Mouse (Mus musculus): Measurements from ENCODE around the gene Slc1a2. TPM values are rescaled to one million over a fixed set of nuclear protein-coding genes. Genes with fewer than 3 reads are reported as not detected.
A peak's percentile ranks its signal among the peaks of the same experiment; 100 is the strongest.

Slc1a2 gene
- total and polyA plus RNA-seq, 2 experiments from 2014 or later, result 0.15 to 0.42 TPM

DNA sequence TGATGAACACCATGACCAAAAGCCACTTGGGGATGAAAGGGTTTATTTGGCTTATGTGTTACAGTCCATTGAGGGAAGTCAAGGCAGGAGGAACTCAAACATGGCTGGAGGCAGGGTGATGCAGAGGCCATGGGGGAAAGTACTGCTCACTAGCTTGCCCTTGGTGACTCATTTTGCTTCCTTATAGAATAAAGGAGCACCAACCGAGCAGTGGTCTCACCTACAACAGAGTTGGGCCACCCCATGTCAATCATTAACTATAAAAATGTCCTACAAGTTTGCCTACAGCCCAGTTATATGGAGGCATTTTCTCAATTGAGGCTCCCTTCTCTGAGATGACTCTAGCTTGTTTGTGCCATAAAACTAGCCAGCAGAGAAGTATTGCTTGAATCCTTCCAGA lies 169.4 kb downstream of the Slc1a2 start:
- no peaks in the 10 kb centered on the region for H3K9me3 ChIP-seq (replicated peaks; ENCODE audit: control insufficient read depth, low read length)
- TF ChIP-seq CTCF (IDR thresholded peaks at IDR 0.05; ENCODE audit: low read depth) (no peak), EP300 (IDR thresholded peaks at IDR 0.05; ENCODE audit: low read depth) (no peak)
- H3K9ac ChIP-seq (replicated peaks; ENCODE audit: low read depth, low read length), result no peak overlapping the region
- no peaks in the 10 kb centered on the region for H3K27me3 ChIP-seq (ENCODE audit: control insufficient read depth, insufficient read depth, low read length)
- no peak overlapping the region for H3K27ac ChIP-seq (ENCODE audit: low read depth)
- ATAC-seq (ENCODE audit: insufficient read depth, low read depth), result no peak
- WGBS, result 86% methylated on average over 1 of the region's 1 CpGs
- no peak for DNase-seq (ENCODE audit: low spot score)
- H3K4me1 ChIP-seq (ENCODE audit: control insufficient read depth, insufficient read depth), result no peaks in the 10 kb centered on the region
- no peak overlapping the region for H3K4me3 ChIP-seq (ENCODE audit: low read depth, low read length)
- no peak overlapping the region for H3K4me2 ChIP-seq (ENCODE audit: low read depth, low read length)
- H3K36me3 ChIP-seq (replicated peaks; ENCODE audit: control insufficient read depth, insufficient read depth, low read length), result peaks cover 7% of the 10 kb centered on the region

DNA sequence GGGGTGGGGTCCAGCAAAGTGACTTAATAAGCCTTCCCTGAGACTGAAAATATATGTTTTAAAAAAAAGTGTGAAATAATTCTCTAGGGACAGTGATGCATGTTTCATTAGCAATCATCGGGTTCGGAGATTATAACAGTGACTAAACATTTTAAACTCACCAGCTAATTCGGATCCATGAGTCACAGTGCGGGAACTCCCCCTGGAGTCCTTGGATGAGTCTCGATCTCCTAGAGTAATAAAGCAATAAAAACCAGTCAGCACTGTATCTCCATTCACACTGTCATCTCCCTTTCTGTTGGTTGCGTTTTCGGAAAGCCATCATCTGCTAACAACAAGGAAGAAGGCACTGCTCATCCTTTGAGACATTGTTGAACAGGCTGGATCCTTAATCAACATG lies 169.9 kb downstream of the Slc1a2 start:
- Histone ChIP-seq H3K9ac (replicated peaks; ENCODE audit: low read depth, low read length) (no peak overlapping the region), H3K27me3 (ENCODE audit: control insufficient read depth, insufficient read depth, low read length) (no peaks in the 10 kb centered on the region), H3K27ac (ENCODE audit: low read depth) (no peak overlapping the region), H3K4me3 (ENCODE audit: low read depth, low read length) (no peak overlapping the region), H3K36me3 (replicated peaks; ENCODE audit: control insufficient read depth, insufficient read depth, low read length) (peaks cover 4% of the 10 kb centered on the region), H3K4me1 (ENCODE audit: control insufficient read depth, insufficient read depth) (no peaks in the 10 kb centered on the region), H3K4me2 (ENCODE audit: low read depth, low read length) (no peak overlapping the region), H3K9me3 (replicated peaks; ENCODE audit: control insufficient read depth, low read length) (no peaks in the 10 kb centered on the region)
- no peak for ATAC-seq (ENCODE audit: insufficient read depth, low read depth)
- TF ChIP-seq EP300 (IDR thresholded peaks at IDR 0.05; ENCODE audit: low read depth) (no peak), CTCF (IDR thresholded peaks at IDR 0.05; ENCODE audit: low read depth) (no peak)
- DNase-seq (ENCODE audit: low spot score), result no peak
- 90% methylated on average over 7 of the region's 7 CpGs for WGBS

DNA sequence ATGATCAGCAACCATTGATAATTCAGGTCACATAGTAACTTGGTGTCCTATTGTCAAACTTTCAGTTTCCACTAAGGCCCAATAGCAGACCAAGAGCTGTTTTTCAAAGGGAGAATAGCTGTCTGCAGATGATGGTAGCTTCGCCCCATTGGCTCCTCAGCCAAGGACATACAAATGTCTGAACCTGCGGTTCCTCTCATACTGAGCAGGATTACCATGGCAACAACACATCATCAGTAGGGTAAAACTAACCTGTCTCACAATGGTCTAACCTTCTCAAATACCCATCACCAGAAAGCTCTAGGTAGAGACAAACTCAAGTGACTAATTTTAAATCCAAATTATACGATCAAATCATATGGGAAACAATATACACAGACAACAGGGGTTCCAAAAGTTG lies 170.7 kb downstream of the Slc1a2 start:
- Histone ChIP-seq H3K4me1 (ENCODE audit: control insufficient read depth, insufficient read depth) (no peaks in the 10 kb centered on the region), H3K9me3 (replicated peaks; ENCODE audit: control insufficient read depth, low read length) (no peaks in the 10 kb centered on the region), H3K27me3 (ENCODE audit: control insufficient read depth, insufficient read depth, low read length) (no peaks in the 10 kb centered on the region), H3K4me3 (ENCODE audit: low read depth, low read length) (no peak overlapping the region), H3K4me2 (ENCODE audit: low read depth, low read length) (no peak overlapping the region), H3K9ac (replicated peaks; ENCODE audit: low read depth, low read length) (no peak overlapping the region), H3K27ac (ENCODE audit: low read depth) (no peak overlapping the region), H3K36me3 (replicated peaks; ENCODE audit: control insufficient read depth, insufficient read depth, low read length) (no peaks in the 10 kb centered on the region)
- DNase-seq (ENCODE audit: low spot score), result no peak
- no peak for TF ChIP-seq CTCF (IDR thresholded peaks at IDR 0.05; ENCODE audit: low read depth)
- TF ChIP-seq EP300 (IDR thresholded peaks at IDR 0.05; ENCODE audit: low read depth), result no peak
- ATAC-seq (ENCODE audit: insufficient read depth, low read depth), result peak; percentile 89
- 87% methylated on average over 3 of the region's 3 CpGs for WGBS

DNA sequence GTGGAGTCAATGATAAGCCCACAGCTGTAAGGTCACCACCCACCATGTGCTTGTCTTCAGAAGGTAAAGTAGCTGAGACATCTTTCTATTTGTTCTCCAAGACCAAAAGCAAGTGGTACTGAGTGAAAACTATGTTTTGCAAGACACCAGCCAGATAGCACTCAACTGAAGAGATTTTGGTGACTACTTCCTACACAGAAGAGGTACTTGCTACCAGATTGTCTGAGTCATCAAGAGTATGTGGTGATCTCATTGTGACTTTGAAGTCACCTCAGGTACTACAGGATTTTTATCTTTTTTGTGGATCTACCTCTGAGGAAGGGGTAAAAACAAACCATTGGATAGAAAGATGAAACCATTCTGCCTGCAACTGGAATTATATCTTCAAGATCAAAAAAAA lies 173.1 kb downstream of the Slc1a2 start:
- Histone ChIP-seq H3K4me1 (ENCODE audit: control insufficient read depth, insufficient read depth) (no peaks in the 10 kb centered on the region), H3K4me3 (ENCODE audit: low read depth, low read length) (no peak overlapping the region), H3K36me3 (replicated peaks; ENCODE audit: control insufficient read depth, insufficient read depth, low read length) (no peaks in the 10 kb centered on the region), H3K27me3 (ENCODE audit: control insufficient read depth, insufficient read depth, low read length) (no peaks in the 10 kb centered on the region), H3K4me2 (ENCODE audit: low read depth, low read length) (no peak overlapping the region), H3K9me3 (replicated peaks; ENCODE audit: control insufficient read depth, low read length) (no peaks in the 10 kb centered on the region), H3K27ac (ENCODE audit: low read depth) (no peak overlapping the region), H3K9ac (replicated peaks; ENCODE audit: low read depth, low read length) (no peak overlapping the region)
- DNase-seq (ENCODE audit: low spot score), result no peak
- ATAC-seq (ENCODE audit: insufficient read depth, low read depth), result no peak
- TF ChIP-seq EP300 (IDR thresholded peaks at IDR 0.05; ENCODE audit: low read depth) (no peak), CTCF (IDR thresholded peaks at IDR 0.05; ENCODE audit: low read depth) (no peak)

DNA sequence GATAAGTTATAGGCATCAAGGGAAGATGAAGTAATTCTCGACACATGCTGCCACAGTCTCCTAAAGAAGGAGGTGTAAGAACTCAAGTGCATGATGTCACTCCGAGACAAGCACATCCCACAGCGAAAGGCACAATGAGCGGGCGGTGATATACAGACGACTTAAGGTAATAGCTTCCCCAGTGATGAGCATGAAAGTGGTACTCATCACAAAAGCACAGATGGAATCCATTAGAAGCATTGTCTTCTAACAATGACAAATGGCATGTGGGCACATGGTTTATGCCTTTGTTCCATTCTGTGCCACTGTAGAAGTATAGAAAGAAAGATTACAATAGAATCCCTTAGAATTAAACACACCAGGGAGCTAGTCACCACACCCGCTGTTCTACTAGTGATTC lies 179.7 kb downstream of the Slc1a2 start:
- no peaks in the 10 kb centered on the region for H3K4me1 ChIP-seq (ENCODE audit: control insufficient read depth, insufficient read depth)
- 90% methylated on average over 7 of the region's 7 CpGs for WGBS
- ATAC-seq (ENCODE audit: insufficient read depth, low read depth) (no peak), DNase-seq (ENCODE audit: low spot score) (no peak)
- H3K9ac ChIP-seq (replicated peaks; ENCODE audit: low read depth, low read length), result no peak overlapping the region
- 0 out of 2 replicates have a peak, but pooled peaks cover 10% of the 10 kb centered on the region for H3K36me3 ChIP-seq (replicated peaks; ENCODE audit: control insufficient read depth, insufficient read depth, low read length)
- H3K4me3 ChIP-seq (ENCODE audit: low read depth, low read length), result no peak overlapping the region
- no peak for TF ChIP-seq CTCF (IDR thresholded peaks at IDR 0.05; ENCODE audit: low read depth)
- no peak for TF ChIP-seq EP300 (IDR thresholded peaks at IDR 0.05; ENCODE audit: low read depth)
- no peaks in the 10 kb centered on the region for H3K27me3 ChIP-seq (ENCODE audit: control insufficient read depth, insufficient read depth, low read length)
- no peak overlapping the region for H3K27ac ChIP-seq (ENCODE audit: low read depth)
- no peak overlapping the region for H3K4me2 ChIP-seq (ENCODE audit: low read depth, low read length)
- no peaks in the 10 kb centered on the region for H3K9me3 ChIP-seq (replicated peaks; ENCODE audit: control insufficient read depth, low read length)

Other genes with a start within 250 kb of the Slc1a2 start
- 2.7 and 7.1 TPM in 2 replicates for gene Fjx1, start 206.2 kb upstream of the Slc1a2 start, total RNA-seq (2014; rRNA removed; ENCODE audit: low replicate concordance)
- 0.74 and 0.75 TPM in 2 replicates for gene Fjx1, start 206.2 kb upstream of the Slc1a2 start, polyA plus RNA-seq (2015; fragmentation: Nextera tagmentation; extraction: Ambion mirVana)
- 1.4 and 12.1 TPM in 2 replicates for gene Pamr1, start 108.6 kb upstream of the Slc1a2 start, total RNA-seq (2014; rRNA removed; ENCODE audit: low replicate concordance)
- gene Pamr1, start 108.6 kb upstream of the Slc1a2 start, polyA plus RNA-seq (2015; fragmentation: Nextera tagmentation; extraction: Ambion mirVana), result 2.7 and 3.0 TPM in 2 replicates
- 12.5 and 25.8 TPM in 2 replicates for gene Cd44, start 243.0 kb downstream of the Slc1a2 start, total RNA-seq (2014; rRNA removed; ENCODE audit: low replicate concordance)
- gene Cd44, start 243.0 kb downstream of the Slc1a2 start, polyA plus RNA-seq (2015; fragmentation: Nextera tagmentation; extraction: Ambion mirVana), result 7.4 and 9.3 TPM in 2 replicates